Mouse (Mus musculus): Measurements from ENCODE around the gene 2810004N23Rik.

- TF ChIP-seq CTCF (IDR thresholded peaks at IDR 0.05; ENCODE audit: extremely low read depth, insufficient read length, insufficient replicate concordance, low read depth, low read length) (no peak), POLR2A (IDR thresholded peaks at IDR 0.05; ENCODE audit: low read depth, low read length) (no peak)
Observed at GRCm38 (mm10) chr8:124898251-124898905, 35.5 kb upstream of the 2810004N23Rik start.

Data from small intestine, adult 2 months (tissue).